Mouse (Mus musculus) ES-Bruce4 (cell line): ENCODE data around the gene Tm4sf1.

Experiments
- CTCF ChIP-seq: IDR thresholded peaks from one replicate; pipeline ENCODE4 v1.8.1; 2011; ENCODE audit warnings: low read depth, low read length
- EP300 ChIP-seq: IDR thresholded peaks from 2 replicates; pipeline ENCODE4 v1.6.1; 2011; ENCODE audit warnings: low read depth, low read length; ENCODE audit not compliant: insufficient read depth
- POLR2A ChIP-seq: IDR thresholded peaks from one replicate; pipeline ENCODE4 v1.8.1; 2011; ENCODE audit warnings: low read length; ENCODE audit not compliant: insufficient read depth

DNA sequence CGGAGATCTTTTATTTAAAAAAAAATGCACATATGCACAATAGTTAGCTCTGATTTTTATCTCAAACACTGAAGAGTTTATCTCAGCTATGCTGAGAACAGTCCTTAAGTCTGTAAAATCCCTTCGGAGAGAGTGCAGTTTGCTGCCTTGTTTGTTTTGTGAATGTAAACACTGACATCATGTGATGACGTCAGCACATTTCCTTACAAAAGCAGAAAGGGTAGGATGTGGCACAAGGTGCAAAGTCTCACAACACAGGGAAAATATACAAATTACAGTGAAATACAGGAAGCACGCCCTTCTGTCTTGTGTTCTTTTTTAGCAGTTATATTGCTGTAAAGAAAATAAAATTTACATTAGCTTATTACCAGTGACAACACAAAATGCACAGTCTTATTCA is 14.3 kb downstream of the Tm4sf1 start:
- no peak for TF ChIP-seq POLR2A
- no peak for TF ChIP-seq EP300
- no peak for TF ChIP-seq CTCF
